Mouse (Mus musculus): ENCODE results near the gene Igf2bp3.

The Igf2bp3 gene

DNA sequence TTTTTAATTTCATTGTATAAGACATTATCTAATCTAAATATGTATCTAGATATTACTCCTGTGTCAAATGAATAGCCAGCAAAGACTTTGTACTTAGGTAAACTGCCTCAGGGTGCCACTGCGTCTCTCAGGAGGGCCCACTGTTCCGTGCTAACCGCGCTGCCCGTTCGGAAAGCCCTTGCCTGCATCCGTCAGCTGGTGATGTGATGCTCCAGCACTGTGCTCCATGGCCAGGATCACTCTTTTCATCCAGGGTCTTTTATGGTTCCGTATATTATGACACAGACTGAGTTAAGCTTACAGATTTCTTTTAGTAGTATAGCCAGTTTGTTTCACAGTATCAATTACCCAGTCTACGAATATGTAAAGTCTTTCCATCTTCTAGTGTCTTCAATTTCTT, 82.9 kb downstream of the Igf2bp3 start:
- no peak for DNase-seq

DNA sequence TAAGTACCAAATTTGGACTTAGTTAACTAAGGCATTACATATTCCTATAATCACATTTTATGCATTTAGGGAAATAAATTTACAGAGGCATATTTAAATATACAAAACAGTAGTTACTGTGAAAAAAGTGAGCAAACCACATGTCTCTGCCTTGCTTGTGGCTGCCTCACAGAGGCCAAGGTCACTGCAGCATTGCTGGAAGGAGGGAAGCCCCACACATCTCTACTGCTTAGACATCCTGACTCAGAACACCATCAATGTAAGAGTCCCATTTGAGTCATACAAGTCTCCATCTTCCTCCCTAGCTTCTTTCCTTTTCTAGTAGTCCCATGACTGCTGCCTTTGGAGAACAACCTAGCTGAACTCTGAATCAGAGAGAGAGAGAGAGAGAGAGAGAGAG, 84.4 kb downstream of the Igf2bp3 start:
- no peak for DNase-seq

GRCm38 (mm10) chr6:49120370-49120769, 94.4 kb downstream of the Igf2bp3 start:
- no peak for DNase-seq

DNA sequence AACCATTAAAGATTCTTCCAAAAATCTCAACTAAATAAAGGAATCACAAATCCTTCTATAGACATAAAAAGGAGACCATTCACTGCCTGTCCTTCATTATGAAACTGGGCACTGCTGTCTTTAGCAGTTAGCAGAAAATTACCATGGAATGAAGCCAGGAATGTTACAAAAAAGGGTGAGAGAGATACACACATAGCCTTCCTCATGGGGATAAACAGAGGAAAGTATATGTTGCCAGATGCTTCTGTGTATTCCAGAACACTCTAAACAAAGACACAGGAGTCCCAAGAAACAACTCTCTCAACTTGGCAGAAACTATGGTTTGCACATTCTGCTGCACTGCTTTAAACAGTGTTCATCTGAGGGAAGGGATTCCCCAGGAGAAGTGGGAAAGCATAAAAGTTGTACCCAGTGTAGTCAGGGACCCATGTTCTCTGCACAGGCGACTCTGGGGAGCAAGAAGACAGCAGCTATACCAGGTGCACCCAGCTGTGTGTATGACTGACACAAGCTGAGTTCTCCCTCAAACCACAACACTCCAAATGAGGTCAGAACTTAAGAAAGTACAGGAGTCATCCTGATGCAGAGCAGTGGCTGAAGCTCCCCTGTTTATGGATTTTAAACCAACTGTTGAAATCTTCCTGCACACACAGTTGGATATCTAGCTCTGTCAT, 95.2 kb downstream of the Igf2bp3 start:
- no peak for DNase-seq

GRCm38 (mm10) chr6:49118446-49118845, 96.3 kb downstream of the Igf2bp3 start:
- no peak for DNase-seq

- no peak for DNase-seq
Observed at GRCm38 (mm10) chr6:49116241-49116640, 98.5 kb downstream of the Igf2bp3 start.

GRCm38 (mm10) chr6:49115550-49115949, 99.2 kb downstream of the Igf2bp3 start:
- DNase-seq, result no peak

- no peak for DNase-seq
Observed at GRCm38 (mm10) chr6:49114457-49114856, 100.3 kb downstream of the Igf2bp3 start.

- DNase-seq, result no peak
Observed at GRCm38 (mm10) chr6:49113895-49114294, 100.9 kb downstream of the Igf2bp3 start.

DNA sequence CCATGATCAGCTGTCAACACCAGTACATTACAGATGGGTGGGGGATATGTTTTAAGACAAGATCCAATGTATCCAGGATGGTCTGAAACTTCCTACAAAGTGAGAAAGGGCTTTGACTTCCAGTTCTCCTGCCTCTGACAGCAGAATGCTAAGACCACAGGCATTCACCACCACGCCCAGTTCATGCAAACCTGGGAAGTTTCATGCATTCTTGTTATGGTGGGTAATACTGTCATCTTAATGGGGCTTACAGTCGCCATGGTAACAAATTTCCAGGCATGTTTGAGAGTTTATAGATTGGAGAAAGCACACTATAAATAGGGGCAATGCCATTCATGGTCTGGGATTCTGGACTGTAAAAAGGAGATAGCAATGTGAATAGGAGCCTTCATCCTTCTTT, 105.6 kb downstream of the Igf2bp3 start:
- DNase-seq, result no peak

GRCm38 (mm10) chr6:49106746-49107500, 107.8 kb downstream of the Igf2bp3 start:
- peak; percentile 44 to 57 for DNase-seq

- DNase-seq, result no peak
Observed at GRCm38 (mm10) chr6:49099086-49099485, 115.7 kb downstream of the Igf2bp3 start.

DNA sequence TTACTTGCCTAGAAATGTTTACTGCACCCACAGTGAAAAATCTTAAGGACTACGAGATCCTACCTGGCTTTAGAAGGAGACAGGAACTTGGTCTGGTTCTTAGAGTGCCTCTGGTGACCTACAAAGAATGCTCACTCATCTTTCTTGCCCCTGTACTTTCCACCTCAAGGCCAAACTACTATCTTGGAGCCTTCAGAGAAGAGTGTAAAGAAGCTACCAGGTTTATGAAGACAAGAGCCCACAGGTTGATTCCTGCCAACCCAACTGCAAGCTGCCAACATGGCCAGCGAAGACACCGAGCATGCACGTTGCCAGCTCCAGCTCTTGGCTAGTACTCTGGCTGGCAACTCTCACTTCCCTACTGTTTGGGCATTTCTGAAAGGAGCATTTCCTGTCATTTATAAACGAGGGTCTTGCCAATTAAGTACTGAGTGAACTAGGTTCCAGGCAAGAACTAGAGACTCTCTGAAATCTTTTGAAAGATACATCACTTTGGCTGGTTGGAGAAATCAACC, 117.1 kb downstream of the Igf2bp3 start:
- peak; percentile 84 to 89 for DNase-seq

DNA sequence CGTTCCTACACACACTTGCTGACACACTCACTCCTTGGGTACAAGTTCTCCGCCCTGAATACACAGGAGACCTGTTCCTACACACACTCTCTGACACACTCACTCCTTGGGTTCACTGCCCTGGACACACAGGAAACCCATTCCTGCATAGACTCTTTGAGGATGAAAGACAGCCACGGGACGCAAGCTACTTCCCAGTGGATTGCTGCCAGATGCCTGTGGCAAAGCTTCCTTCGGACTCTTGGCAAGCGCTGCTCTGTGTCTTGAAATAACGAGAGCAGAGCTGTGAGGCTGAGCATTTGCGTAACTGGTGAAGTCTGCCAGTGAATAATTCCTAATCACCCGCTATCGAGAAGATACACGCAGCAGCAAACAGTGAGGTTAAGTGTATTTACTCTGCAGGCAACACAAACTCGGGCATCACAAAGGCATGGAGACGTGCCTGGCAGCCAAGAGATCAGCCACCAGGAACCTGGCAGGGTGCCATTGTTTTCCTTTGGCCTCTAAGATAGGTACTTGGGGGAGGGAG, 117.8 kb downstream of the Igf2bp3 start:
- peak; percentile 90 to 92 for DNase-seq

DNA sequence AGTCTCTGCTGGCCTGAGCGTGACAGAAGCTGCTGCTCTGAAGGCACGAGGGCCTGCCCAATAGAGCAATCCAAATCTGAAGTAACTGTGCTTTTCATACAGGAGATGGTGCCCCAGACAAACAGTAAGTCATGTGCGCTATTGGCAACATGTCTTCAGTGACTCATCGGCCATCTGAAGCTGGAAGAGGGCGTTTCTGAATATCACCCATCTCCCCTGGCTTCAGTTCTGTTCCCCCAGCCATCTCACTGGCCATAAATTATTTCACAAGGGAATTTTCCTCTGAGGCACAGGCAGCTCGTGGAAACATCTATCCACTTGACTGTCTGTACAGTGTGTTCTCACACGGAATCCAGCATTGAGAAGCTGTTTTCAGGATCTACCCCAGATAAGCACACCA, 118.3 kb downstream of the Igf2bp3 start:
- DNase-seq, result peak; percentile 47 to 52

- peak; percentile 46 for DNase-seq
Observed at GRCm38 (mm10) chr6:49094968-49095367, 119.8 kb downstream of the Igf2bp3 start.

DNA sequence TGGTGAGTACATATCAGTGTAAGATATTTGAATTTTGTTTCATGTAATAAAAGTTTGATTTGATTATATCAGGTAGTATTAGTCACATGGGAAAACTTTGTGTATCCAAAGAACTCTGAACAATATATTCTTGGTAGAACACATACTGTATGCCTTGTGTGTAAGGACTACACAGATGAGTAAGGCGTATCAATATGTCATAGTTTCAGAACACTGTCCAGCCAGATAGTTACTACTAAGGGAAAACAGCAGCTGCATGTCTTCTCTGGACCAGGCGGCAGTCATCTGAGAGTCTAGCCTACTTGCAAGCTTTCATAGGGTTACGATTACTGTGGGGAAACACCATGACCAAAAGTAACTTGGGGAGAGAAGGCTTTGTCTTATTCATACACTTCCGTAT, 131.7 kb downstream of the Igf2bp3 start:
- DNase-seq, result no peak

GRCm38 (mm10) chr6:49079313-49079712, 135.4 kb downstream of the Igf2bp3 start:
- no peak for DNase-seq

DNA sequence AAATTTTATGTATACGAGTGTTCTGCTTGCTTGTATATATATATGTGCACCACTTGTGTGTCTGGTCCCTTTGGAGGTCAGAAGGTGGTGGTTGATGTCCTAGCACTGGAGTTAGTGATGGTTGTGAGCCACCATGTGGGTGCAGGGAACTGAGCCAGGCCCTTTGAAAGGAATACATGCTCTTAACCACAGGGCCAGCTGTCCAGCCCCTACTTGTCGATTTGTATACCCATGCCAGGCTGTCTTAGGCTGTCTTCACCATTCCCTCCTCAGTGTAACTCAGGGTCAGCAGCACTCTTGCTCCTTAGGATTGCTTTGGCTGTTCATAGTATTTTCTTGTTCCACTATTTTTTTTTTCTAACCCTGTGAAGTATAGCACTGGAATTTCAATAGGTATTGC, 136.9 kb downstream of the Igf2bp3 start:
- no peak for DNase-seq

DNA sequence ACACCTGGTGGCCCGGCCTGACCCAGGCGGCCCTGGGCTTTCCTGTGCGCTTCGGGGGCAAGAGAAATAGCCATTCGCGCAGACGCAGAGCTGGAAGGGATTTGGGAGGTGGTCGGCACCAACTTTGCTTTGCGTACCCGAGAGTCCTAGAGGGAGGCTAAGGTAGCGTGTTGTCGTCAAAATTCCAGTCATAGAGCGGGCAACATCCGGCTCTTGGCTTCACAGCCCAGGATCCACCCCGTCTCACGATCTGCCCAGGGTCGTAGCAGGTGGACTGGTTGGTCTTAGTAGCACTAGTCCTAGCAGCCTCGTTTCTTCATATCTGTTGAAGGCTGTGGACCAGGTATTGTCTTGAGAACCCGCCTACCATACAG, 140.7 kb downstream of the Igf2bp3 start:
- no peak for DNase-seq

DNA sequence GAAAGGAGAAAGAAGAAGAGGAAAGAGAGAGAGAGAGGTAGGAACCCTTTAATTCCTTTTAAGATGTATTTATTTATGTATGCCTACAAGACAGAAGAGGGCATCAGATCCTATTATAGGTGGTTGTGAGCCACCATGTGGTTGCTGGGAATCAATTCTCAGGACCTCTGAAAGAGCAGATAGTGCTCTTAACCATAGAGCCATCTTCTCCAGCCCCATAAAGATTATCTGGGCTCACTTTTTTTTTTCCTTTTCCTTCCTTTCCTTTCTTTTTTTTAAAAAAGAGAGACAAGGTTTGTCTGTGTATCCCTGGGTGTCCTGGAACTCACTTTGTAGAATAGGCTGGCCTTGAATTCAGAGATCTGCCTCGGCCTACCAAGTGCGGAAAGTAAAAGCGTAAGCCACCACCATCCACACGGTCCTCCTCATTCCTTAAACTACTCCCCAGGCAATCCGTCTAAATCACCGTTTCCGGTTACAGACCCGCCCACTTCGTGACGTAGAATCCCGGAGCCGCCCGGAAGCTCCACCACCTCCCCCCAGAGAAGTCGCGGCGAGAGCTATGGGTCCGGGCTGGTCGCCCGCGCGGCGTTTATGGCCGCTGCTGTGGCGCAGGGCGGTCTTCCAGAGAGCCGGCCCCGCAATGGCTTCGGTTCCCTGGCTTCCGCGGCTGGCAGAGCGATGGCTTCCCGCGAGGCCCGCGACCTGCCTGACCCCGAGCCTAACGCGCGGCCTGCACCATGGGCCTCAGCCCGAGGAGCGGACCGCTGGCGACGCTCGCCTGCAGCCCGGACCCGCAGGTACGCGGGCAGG, 141.2 kb downstream of the Igf2bp3 start, which contains the start of gene Malsu1:
Gene Malsu1 (plus strand): TSS at position 492 of the 813 bp plus-strand sequence.
- DNase-seq, result peak; percentile 97 to 98

- DNase-seq, result no peak
Observed at GRCm38 (mm10) chr6:49068361-49068760, 146.4 kb downstream of the Igf2bp3 start.

Data from cerebellum, postnatal 10 days (tissue).